Mouse (Mus musculus): ENCODE measurements around the gene Tns4. TPM values are rescaled to one million over a fixed set of nuclear protein-coding genes. Genes with fewer than 3 reads are reported as not detected.

Tns4 gene
- polyA plus RNA-seq, 1 experiment from 2014 or later: 0.40 TPM

DNA sequence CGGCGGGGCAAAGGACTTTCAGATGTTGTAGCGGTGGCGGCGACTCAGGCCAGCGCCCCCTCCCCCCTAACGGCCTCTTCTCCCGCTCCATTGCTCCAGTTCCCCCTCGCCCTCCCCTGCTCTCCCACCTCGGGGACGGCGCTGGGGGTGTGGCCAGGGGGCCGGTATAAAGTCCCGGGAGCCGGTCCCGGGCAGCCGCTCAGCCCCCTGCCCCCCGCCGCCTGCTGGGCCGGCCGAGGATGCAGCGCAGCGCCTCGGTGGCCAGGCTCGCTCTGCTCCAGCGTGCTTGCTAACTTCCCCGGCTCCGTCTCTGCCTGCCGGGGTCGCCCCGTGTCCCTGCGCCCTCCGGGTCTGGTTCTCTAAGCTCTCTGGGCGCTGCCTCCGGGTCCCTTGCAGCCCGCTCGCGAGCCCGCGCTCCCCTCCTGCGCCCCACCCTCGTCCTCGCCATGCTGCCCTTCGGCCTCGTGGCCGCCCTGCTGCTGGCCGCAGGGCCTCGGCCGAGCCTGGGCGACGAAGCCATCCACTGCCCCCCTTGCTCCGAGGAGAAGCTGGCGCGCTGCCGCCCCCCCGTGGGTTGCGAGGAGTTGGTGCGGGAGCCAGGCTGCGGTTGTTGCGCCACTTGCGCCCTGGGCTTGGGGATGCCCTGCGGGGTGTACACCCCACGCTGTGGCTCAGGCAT is 47.9 kb downstream of the Tns4 start, which contains the start of gene Igfbp4:
TSS of gene Igfbp4 (plus strand) at position 194 of the 679 bp plus-strand sequence.
- peak within 1 kb of the TSS; percentile 84 for H3K27ac ChIP-seq (replicated peaks)
- H3K4me2 ChIP-seq: peak within 1 kb of the TSS; percentile 98
- H3K27me3 ChIP-seq: no peaks in the 10 kb centered on the region
- WGBS: under 1% methylated on average over 63 of the region's 63 CpGs
- ATAC-seq (ENCODE audit: low read depth): peak; percentile 69
- H3K9me3 ChIP-seq: no peaks in the 10 kb centered on the region
- H3K9ac ChIP-seq: peak within 1 kb of the TSS; percentile 88
- peaks cover 53% of the 10 kb centered on the region for H3K4me1 ChIP-seq (replicated peaks)
- no peaks in the 10 kb centered on the region for H3K36me3 ChIP-seq
- H3K4me3 ChIP-seq: peak within 1 kb of the TSS; percentile 67

DNA sequence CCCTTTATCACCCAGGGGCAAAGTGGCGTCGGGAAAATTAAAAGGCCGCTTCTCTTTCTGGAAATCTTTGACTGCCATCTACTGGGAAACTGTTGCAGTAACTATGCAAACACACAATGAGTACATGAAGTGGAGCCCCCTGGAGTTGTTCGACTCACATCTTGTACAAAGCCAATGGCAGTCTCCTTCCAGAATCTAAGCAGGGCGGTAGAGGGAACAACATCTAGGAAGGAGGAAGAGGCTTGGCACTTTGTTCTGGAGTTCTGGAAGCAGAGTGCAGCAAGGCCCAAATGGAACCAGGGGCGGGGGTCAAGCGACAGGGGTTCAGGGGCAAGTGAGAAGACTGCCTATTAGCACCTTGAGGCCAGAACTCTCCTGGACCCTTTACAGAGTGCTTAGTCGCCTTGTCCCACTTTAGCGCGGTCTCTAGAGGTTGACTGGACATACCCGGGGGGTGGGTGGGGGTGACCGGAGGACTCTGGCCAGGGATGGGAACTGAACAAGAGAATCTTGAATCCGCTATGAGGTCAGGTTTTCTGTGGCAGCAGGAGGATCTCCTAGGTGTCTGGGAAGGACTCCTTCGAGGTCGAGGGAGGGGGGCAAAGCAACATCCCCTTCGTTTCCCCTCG is 48.6 kb downstream of the Tns4 start:
- Histone ChIP-seq H3K4me2 (peak overlapping the region; percentile 98), H3K27me3 (no peaks in the 10 kb centered on the region), H3K27ac (replicated peaks) (peak overlapping the region; percentile 84), H3K4me3 (peak overlapping the region; percentile 67), H3K9ac (peak overlapping the region; percentile 88), H3K9me3 (no peaks in the 10 kb centered on the region), H3K36me3 (no peaks in the 10 kb centered on the region), H3K4me1 (replicated peaks) (peaks cover 45% of the 10 kb centered on the region)
- peak; percentile 24 for ATAC-seq (ENCODE audit: low read depth)
- 2% methylated on average over 17 of the region's 17 CpGs for WGBS

DNA sequence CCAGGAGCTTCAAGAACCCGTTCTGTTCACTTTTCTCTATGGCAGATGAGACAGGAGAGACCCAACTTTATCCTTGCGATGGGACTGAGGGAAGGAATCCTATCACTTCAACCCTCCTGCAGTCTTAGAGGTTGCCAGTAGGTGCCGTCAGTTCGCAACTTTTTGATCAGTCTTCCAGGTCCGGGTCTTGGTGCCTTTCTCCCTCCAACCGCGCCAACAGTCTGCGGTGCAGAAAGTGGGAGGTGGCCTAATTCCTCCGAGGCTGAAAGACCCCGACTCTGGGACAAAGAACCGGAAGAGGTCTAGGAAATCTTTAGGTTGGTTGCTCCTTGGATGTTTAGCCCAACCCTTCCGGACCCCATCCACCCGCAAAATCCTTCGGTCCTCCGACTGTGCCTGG is 49.3 kb downstream of the Tns4 start:
- Histone ChIP-seq H3K27me3 (no peaks in the 10 kb centered on the region), H3K27ac (replicated peaks) (peak overlapping the region; percentile 84), H3K9me3 (no peaks in the 10 kb centered on the region), H3K4me3 (peak overlapping the region; percentile 67), H3K4me2 (peak overlapping the region; percentile 98), H3K9ac (peak overlapping the region; percentile 88), H3K36me3 (no peaks in the 10 kb centered on the region), H3K4me1 (replicated peaks) (peaks cover 39% of the 10 kb centered on the region)
- peak; percentile 85 for ATAC-seq (ENCODE audit: low read depth)
- under 1% methylated on average over 15 of the region's 15 CpGs for WGBS

DNA sequence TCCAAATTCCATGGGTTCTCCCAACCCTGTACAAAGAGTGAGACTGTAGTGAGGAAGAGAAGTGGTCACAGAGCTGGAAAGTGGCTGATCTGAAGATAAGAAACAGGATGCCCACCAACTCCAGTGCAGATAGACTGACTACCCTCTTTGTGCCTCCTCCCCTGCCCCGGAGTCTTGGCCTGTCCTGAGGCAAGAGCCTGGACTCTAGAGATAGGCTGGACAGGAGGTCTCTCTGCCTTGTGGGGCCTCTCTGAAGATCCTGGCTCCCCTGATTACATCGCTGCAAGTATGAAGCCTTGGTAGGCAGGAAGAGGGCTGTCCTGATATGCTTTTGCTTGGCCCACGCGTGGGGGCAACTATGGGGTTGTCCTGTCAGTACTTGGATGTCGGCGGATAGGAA is 52.9 kb downstream of the Tns4 start:
- H3K4me2 ChIP-seq: no peak overlapping the region
- H3K9me3 ChIP-seq: no peaks in the 10 kb centered on the region
- H3K4me1 ChIP-seq (replicated peaks): peaks cover 13% of the 10 kb centered on the region
- H3K4me3 ChIP-seq: no peak overlapping the region
- H3K36me3 ChIP-seq: no peaks in the 10 kb centered on the region
- H3K9ac ChIP-seq: no peak overlapping the region
- 84% methylated on average over 6 of the region's 6 CpGs for WGBS
- H3K27ac ChIP-seq (replicated peaks): no peak overlapping the region
- ATAC-seq (ENCODE audit: low read depth): no peak
- H3K27me3 ChIP-seq: no peaks in the 10 kb centered on the region

DNA sequence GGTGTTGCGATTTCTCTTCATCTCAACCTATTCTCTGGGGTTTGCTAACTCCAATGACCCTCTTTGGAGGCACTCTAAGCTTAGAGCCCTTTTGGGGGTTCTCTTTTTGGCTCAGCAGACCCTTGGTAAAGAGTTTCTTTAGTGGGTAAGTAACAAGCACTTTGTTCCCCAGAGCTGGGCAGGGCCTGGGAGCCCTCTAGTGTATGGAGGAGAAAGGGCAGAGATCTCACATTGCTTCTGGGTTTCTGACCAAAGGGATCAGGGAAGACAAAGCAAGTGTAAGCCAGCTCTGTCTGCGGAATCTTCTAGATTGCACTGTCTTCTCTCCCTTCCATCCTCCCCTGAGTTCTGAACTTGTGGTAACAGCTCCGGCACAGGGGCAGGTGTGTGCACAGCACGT is 53.8 kb downstream of the Tns4 start:
- Histone ChIP-seq H3K9me3 (no peaks in the 10 kb centered on the region), H3K36me3 (no peaks in the 10 kb centered on the region), H3K9ac (no peak overlapping the region), H3K4me2 (no peak overlapping the region), H3K4me1 (replicated peaks) (peaks cover 5% of the 10 kb centered on the region), H3K27me3 (no peaks in the 10 kb centered on the region), H3K27ac (replicated peaks) (no peak overlapping the region), H3K4me3 (no peak overlapping the region)
- WGBS: 71% methylated on average over 4 of the region's 4 CpGs
- ATAC-seq (ENCODE audit: low read depth): no peak

DNA sequence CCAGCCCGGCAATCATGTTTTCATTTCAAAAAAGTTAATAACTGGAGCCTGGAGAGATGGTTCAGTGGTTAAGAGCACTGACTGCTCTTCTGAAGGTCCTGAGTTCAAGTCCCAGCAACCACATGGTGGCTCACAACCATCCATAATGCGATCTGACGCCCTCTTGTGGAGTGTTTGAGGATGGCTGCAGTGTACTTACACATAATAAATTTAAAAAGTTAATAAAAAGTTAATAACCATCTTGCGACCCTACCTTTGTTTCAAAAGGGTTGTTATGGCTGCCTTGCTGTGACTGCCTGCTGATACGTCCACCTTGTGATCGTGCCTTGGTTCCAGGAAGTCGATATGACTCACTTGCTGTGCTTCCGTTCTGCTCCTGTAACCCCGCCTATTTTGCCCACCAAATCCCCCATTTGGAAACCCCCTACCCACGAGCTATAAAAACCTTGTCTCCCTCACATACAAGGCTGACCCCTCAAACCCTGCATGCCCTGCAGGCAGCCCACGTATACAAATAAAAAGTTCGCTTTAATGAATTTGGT is 62.1 kb downstream of the Tns4 start:
- H3K9ac ChIP-seq: no peak overlapping the region

DNA sequence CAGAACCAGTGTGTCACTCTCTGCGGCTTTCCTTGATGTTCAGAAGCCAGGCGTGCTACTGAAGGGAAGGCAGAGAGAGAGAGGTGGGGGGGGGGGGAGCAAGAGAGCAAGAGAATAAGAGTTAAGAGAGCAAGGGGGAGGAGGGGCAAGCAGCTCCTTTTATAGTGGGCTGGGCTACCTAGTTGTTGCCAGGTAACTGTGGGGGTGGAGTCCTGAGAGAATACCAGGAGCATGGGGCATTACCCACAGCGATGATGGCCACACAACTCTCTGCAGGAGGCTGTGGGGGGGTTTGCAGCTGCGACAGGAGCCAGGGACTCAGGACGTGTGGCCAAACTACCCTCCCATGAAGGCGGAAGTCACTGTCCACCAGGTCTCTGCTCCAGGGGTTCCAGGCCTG is 63.2 kb downstream of the Tns4 start:
- no peaks in the 10 kb centered on the region for H3K27me3 ChIP-seq
- peaks cover under 1% of the 10 kb centered on the region; the same call in 1 of the 2 replicates for H3K36me3 ChIP-seq
- no peak overlapping the region for H3K9ac ChIP-seq
- no peak overlapping the region for H3K27ac ChIP-seq (replicated peaks)
- no peak overlapping the region for H3K4me3 ChIP-seq
- WGBS: 89% methylated on average over 6 of the region's 6 CpGs
- peaks cover 15% of the 10 kb centered on the region for H3K4me1 ChIP-seq (replicated peaks)
- H3K9me3 ChIP-seq: no peaks in the 10 kb centered on the region
- no peak overlapping the region for H3K4me2 ChIP-seq
- ATAC-seq (ENCODE audit: low read depth): no peak

More for the DNA sequence above, 62.1 kb downstream of the Tns4 start:
- WGBS: 87% methylated on average over 12 of the region's 12 CpGs
- H3K36me3 ChIP-seq: no peaks in the 10 kb centered on the region
- no peaks in the 10 kb centered on the region for H3K27me3 ChIP-seq
- H3K4me1 ChIP-seq (replicated peaks): peaks cover 15% of the 10 kb centered on the region
- H3K4me2 ChIP-seq: no peak overlapping the region
- no peak for ATAC-seq (ENCODE audit: low read depth)
- no peak overlapping the region for H3K4me3 ChIP-seq
- no peak overlapping the region for H3K27ac ChIP-seq (replicated peaks)
- no peaks in the 10 kb centered on the region for H3K9me3 ChIP-seq

DNA sequence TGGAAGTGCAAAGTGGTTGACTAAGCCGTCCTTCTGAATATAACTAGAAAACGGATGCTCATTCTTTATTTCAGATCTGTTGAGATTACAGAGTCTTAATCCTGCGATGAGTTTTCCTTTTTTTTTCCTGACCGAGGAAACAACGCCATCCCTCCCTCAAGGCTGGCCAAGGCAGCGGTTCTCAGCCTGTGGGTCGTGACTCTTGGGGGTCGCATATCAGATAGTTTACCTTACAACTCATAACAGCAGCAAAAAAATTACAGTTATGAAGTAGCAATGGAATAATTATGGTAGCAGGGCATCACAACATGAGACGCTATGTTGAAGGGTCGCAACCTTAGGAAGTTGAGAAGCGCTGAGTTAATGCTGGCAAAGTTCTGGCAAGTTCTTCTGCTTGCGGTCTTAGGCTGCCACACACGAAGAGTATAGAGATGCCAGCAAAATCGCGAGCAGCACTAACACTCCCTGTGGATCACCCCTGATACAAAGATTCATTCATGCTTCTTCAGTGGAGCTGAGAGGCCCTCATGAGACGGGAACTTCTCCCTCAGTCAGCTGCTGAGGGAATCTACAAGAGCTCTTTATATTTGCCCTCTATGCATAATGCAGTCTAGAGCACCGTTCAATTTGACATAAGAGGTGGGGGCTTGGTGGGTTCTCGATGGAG is 64.5 kb downstream of the Tns4 start:
- H3K4me2 ChIP-seq: peak overlapping the region; percentile 49
- no peak overlapping the region for H3K9ac ChIP-seq

DNA sequence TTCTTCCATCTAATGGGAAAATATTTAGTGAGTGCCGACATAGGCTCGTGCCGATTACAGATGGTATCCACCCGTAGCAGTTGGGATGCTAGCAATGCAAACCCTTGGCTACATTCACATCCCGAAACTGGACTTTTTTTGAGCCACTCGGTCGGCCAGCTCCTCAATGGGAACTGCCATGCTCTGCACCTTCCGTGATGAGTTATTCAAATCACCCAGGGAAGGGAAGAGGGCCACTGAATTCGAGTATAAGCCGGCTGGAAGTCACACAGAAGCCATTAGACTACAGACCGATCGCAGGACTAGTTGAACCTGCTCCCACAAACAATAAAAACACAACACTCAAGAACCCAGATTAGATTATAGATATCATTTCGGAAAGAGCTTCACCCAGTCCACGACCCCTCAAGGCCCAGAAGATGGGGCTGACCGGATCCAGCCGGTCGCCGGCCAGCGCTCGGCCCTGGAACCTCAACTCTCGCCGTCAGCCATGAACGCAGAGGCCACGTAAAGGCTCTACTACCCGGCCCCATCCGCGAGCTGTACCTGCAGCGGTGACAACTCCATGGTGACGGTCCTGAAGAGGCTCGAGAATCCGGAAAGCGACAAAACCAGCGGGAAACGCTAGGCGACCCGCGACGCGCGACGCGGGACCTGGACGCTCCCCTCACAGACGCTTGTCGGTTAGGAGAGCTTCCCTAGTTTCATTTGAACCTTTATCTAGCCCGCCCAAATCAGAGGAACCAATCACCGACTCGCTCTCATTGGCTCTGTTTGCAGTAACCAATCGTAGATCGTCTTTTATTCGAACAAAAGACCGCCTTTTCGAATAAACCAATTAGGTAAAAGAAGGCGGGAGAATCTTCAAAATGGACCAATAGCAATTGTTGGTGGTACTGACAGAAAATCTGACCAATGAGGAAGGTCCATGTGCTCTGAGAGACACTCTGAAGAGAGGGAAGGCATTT is 65.3 kb downstream of the Tns4 start, which contains the start of gene Top2a:
TSS of gene Top2a (minus strand) at position 690 of the 968 bp plus-strand sequence.
- H3K36me3 ChIP-seq: peaks cover 2% of the 10 kb centered on the region; the same call in 1 of the 2 replicates
- H3K27ac ChIP-seq (replicated peaks): no peak within 1 kb of the TSS
- H3K4me2 ChIP-seq: peak within 1 kb of the TSS; percentile 74
- H3K9me3 ChIP-seq: no peaks in the 10 kb centered on the region
- WGBS: under 1% methylated on average over 54 of the region's 54 CpGs
- peak; percentile 97 for ATAC-seq (ENCODE audit: low read depth)
- peak within 1 kb of the TSS; percentile 68 for H3K9ac ChIP-seq
- peak within 1 kb of the TSS; percentile 63 for H3K4me3 ChIP-seq
- H3K27me3 ChIP-seq: no peaks in the 10 kb centered on the region
- H3K4me1 ChIP-seq (replicated peaks): peaks cover 15% of the 10 kb centered on the region

More for the DNA sequence above, 64.5 kb downstream of the Tns4 start:
- Histone ChIP-seq H3K4me1 (replicated peaks) (peaks cover 15% of the 10 kb centered on the region), H3K27me3 (no peaks in the 10 kb centered on the region), H3K9me3 (no peaks in the 10 kb centered on the region), H3K27ac (replicated peaks) (no peak overlapping the region), H3K4me3 (peak overlapping the region; percentile 63), H3K36me3 (peaks cover 2% of the 10 kb centered on the region; the same call in 1 of the 2 replicates)
- peak; percentile 22; the same call in 1 of the 2 replicates for ATAC-seq (ENCODE audit: low read depth)
- WGBS: 48% methylated on average over 18 of the region's 18 CpGs

DNA sequence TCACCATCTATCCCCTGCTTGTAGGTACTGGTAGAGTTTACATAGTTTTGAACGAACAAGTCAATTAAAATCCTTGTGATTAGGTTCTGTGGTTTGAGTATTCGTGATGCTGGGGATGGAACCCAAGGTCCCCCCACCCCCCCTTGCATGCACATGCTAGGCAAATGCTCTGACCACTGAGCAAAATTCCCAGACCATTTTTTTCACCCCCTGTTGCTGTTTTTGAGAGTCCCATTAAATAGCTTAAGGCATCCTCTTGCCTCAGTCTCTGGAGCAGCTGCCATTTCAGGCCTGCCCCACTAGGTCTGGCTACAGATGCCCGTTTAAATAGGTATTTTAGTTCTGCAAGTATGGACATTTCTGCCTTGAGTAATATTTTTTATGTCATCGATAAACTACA is 66.0 kb downstream of the Tns4 start:
- Histone ChIP-seq H3K27ac (replicated peaks) (no peak overlapping the region), H3K9ac (peak overlapping the region; percentile 68), H3K27me3 (no peaks in the 10 kb centered on the region), H3K4me3 (peak overlapping the region; percentile 63), H3K4me1 (replicated peaks) (peaks cover 15% of the 10 kb centered on the region), H3K4me2 (peak overlapping the region; percentile 74), H3K36me3 (peaks cover 2% of the 10 kb centered on the region; the same call in 1 of the 2 replicates), H3K9me3 (no peaks in the 10 kb centered on the region)
- WGBS: 13% methylated on average over 4 of the region's 4 CpGs
- no peak for ATAC-seq (ENCODE audit: low read depth)

DNA sequence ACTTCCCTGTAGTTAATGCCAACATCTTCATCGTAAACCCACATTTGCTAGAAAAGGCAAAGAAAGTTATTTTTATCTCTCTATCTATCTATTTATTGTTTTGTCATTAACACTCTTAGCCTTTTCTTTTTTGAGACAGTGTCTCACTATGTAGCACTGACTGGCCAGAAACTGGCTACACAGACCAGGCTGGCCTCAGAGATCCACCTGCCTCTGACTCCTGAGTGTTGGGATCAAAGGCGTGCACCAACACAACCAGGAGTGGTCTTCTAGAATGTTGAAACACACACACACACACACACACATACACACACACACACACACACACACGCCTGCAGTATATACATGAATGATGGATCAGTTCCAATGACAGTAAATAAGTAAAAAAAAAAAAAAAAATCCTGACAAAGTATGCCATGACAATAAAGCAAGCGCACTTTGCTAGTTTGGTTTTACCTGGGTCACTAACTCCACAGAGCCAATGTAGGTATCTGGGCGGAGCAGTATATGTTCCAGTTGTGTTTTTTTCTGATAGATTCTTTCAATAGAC is 66.6 kb downstream of the Tns4 start:
- no peak overlapping the region for H3K27ac ChIP-seq (replicated peaks)
- peak overlapping the region; percentile 74 for H3K4me2 ChIP-seq
- H3K4me1 ChIP-seq (replicated peaks): peaks cover 15% of the 10 kb centered on the region
- H3K4me3 ChIP-seq: peak overlapping the region; percentile 63
- no peaks in the 10 kb centered on the region for H3K9me3 ChIP-seq
- H3K27me3 ChIP-seq: no peaks in the 10 kb centered on the region
- ATAC-seq (ENCODE audit: low read depth): no peak
- WGBS: 85% methylated on average over 5 of the region's 5 CpGs
- H3K36me3 ChIP-seq: peaks cover 2% of the 10 kb centered on the region; the same call in 1 of the 2 replicates
- no peak overlapping the region for H3K9ac ChIP-seq

All from neural tube, embryonic 13.5 days (tissue).